Mouse (Mus musculus) natural killer cell, adult 2 months (primary cell): ENCODE results near the gene Atraid.
"Not testable (repeated sequence)": the region's sequence is repeated elsewhere in the genome, so short reads cannot be mapped to it uniquely, and the experiment has no call there.

Source experiments
- DNase-seq, 2 experiments: peaks; one replicate each; pipeline ENCODE4 v3.0.0; 2022; ENCODE audit warnings: low spot score in 2 of 2

The Atraid gene

GRCm38 (mm10) chr5:31047848-31048762 lies at the start of gene Atraid:
TSS of gene Atraid (plus strand) at chr5:31048312.
- peak; percentile 98 for DNase-seq

- no peak for DNase-seq
Observed at GRCm38 (mm10) chr5:30999324-30999723, 48.8 kb upstream of the Atraid start.

GRCm38 (mm10) chr5:31000122-31000521 lies 48.0 kb upstream of the Atraid start:
- no peak for DNase-seq

GRCm38 (mm10) chr5:31000993-31001392 lies 47.1 kb upstream of the Atraid start:
- no peak for DNase-seq

GRCm38 (mm10) chr5:31001560-31001959 lies 46.6 kb upstream of the Atraid start:
- no peak for DNase-seq

- peak; percentile 82 to 88 for DNase-seq
Observed at GRCm38 (mm10) chr5:31004184-31004583, 43.9 kb upstream of the Atraid start.

GRCm38 (mm10) chr5:31012737-31013136 lies 35.4 kb upstream of the Atraid start:
- DNase-seq, result peak; percentile 28 to 50

- DNase-seq, result no peak
Observed at GRCm38 (mm10) chr5:31015913-31016312, 32.2 kb upstream of the Atraid start.

- DNase-seq, result not testable (repeated sequence)
Observed at GRCm38 (mm10) chr5:31021790-31022189, 26.3 kb upstream of the Atraid start.

GRCm38 (mm10) chr5:31022690-31023089 lies 25.4 kb upstream of the Atraid start:
- no peak for DNase-seq

- no peak for DNase-seq
Observed at GRCm38 (mm10) chr5:31023254-31023653, 24.9 kb upstream of the Atraid start.

- no peak for DNase-seq
Observed at GRCm38 (mm10) chr5:31024641-31025040, 23.5 kb upstream of the Atraid start.

GRCm38 (mm10) chr5:31030926-31031325 lies 17.2 kb upstream of the Atraid start:
- no peak for DNase-seq

- no peak for DNase-seq
Observed at GRCm38 (mm10) chr5:31031508-31031907, 16.6 kb upstream of the Atraid start.

- no peak for DNase-seq
Observed at GRCm38 (mm10) chr5:31034669-31035068, 13.4 kb upstream of the Atraid start.

- not testable (repeated sequence) for DNase-seq
Observed at GRCm38 (mm10) chr5:31036556-31036955, 11.6 kb upstream of the Atraid start.

- no peak for DNase-seq
Observed at GRCm38 (mm10) chr5:31038171-31038845, 9.8 kb upstream of the Atraid start.

- DNase-seq, result no peak
Observed at GRCm38 (mm10) chr5:31046416-31046815, 1.7 kb upstream of the Atraid start.

- no peak for DNase-seq
Observed at GRCm38 (mm10) chr5:31047074-31047473, 1.0 kb upstream of the Atraid start.

- peak; percentile 50 to 55 for DNase-seq
Observed at GRCm38 (mm10) chr5:31048763-31049641, 890 bp downstream of the Atraid start, which contains the start of gene Slc5a6. TSS of gene Slc5a6 (minus strand) at chr5:31048924.

GRCm38 (mm10) chr5:31050427-31050826 lies 2.3 kb downstream of the Atraid start:
- DNase-seq, result no peak

GRCm38 (mm10) chr5:31053728-31054127 lies 5.6 kb downstream of the Atraid start:
- not testable (repeated sequence) for DNase-seq
